Mouse (Mus musculus): Measurements from ENCODE around the gene Mrps10.
"Not testable (repeated sequence)": the region's sequence is repeated elsewhere in the genome, so short reads cannot be mapped to it uniquely, and the experiment has no call there.

Mrps10 gene

GRCm38 (mm10) chr17:47368401-47369086, at the start of gene Mrps10:
Gene Mrps10, plus strand, starts transcription at chr17:47368887.
- peak; percentile 87 for DNase-seq

- no peak for DNase-seq
Observed at GRCm38 (mm10) chr17:47318972-47319625, 49.6 kb upstream of the Mrps10 start.

- no peak for DNase-seq
Observed at GRCm38 (mm10) chr17:47319761-47320160, 48.9 kb upstream of the Mrps10 start.

GRCm38 (mm10) chr17:47322128-47322990, 46.3 kb upstream of the Mrps10 start:
- DNase-seq = no peak

- DNase-seq = no peak
Observed at GRCm38 (mm10) chr17:47322991-47323295, 45.7 kb upstream of the Mrps10 start.

- DNase-seq = no peak
Observed at GRCm38 (mm10) chr17:47327559-47327958, 41.1 kb upstream of the Mrps10 start.

- DNase-seq = no peak
Observed at GRCm38 (mm10) chr17:47327969-47328368, 40.7 kb upstream of the Mrps10 start.

GRCm38 (mm10) chr17:47328552-47329343, 39.9 kb upstream of the Mrps10 start:
- no peak for DNase-seq

GRCm38 (mm10) chr17:47330616-47331015, 38.1 kb upstream of the Mrps10 start:
- DNase-seq = no peak

GRCm38 (mm10) chr17:47332001-47332611, 36.6 kb upstream of the Mrps10 start:
- peak; percentile 32 for DNase-seq

GRCm38 (mm10) chr17:47332664-47333063, 36.0 kb upstream of the Mrps10 start:
- DNase-seq = not testable (repeated sequence)

- no peak for DNase-seq
Observed at GRCm38 (mm10) chr17:47333409-47333808, 35.3 kb upstream of the Mrps10 start.

GRCm38 (mm10) chr17:47343121-47343520, 25.6 kb upstream of the Mrps10 start:
- no peak for DNase-seq

GRCm38 (mm10) chr17:47349721-47350319, 18.9 kb upstream of the Mrps10 start:
- no peak for DNase-seq

- peak; percentile 51 for DNase-seq
Observed at GRCm38 (mm10) chr17:47359964-47360363, 8.7 kb upstream of the Mrps10 start.

GRCm38 (mm10) chr17:47361343-47361742, 7.3 kb upstream of the Mrps10 start:
- DNase-seq = no peak

GRCm38 (mm10) chr17:47369087-47369443, 378 bp downstream of the Mrps10 start:
- no peak for DNase-seq

GRCm38 (mm10) chr17:47371451-47371850, 2.8 kb downstream of the Mrps10 start:
- DNase-seq = peak; percentile 43

GRCm38 (mm10) chr17:47373991-47374390, 5.3 kb downstream of the Mrps10 start:
- DNase-seq = no peak

GRCm38 (mm10) chr17:47376779-47377280, 8.1 kb downstream of the Mrps10 start:
- no peak for DNase-seq

- DNase-seq = no peak
Observed at GRCm38 (mm10) chr17:47378133-47378532, 9.4 kb downstream of the Mrps10 start.

GRCm38 (mm10) chr17:47381917-47382316, 13.2 kb downstream of the Mrps10 start:
- no peak for DNase-seq

All from right cerebral cortex, postnatal 4 days (tissue).